Mouse (Mus musculus): ENCODE measurements around the gene Gucy2c. TPM values are rescaled to one million over a fixed set of nuclear protein-coding genes. Genes with fewer than 3 reads are reported as not detected.

Gene Gucy2c
- total and polyA plus RNA-seq, 2 experiments from 2014 or later, result not detected

GRCm38 (mm10) chr6:136723171-136723570 lies 58.4 kb downstream of the Gucy2c start:
- Histone ChIP-seq H3K9me3 (replicated peaks; ENCODE audit: control insufficient read depth, low read length) (no peaks in the 10 kb centered on the region), H3K27me3 (ENCODE audit: control insufficient read depth, insufficient read depth, low read length) (no peaks in the 10 kb centered on the region), H3K4me1 (ENCODE audit: control insufficient read depth, insufficient read depth) (no peaks in the 10 kb centered on the region), H3K27ac (ENCODE audit: low read depth) (no peak overlapping the region), H3K4me3 (ENCODE audit: low read depth, low read length) (no peak overlapping the region), H3K9ac (replicated peaks; ENCODE audit: low read depth, low read length) (no peak overlapping the region), H3K36me3 (replicated peaks; ENCODE audit: control insufficient read depth, insufficient read depth, low read length) (no peaks in the 10 kb centered on the region), H3K4me2 (ENCODE audit: low read depth, low read length) (no peak overlapping the region)
- DNase-seq (ENCODE audit: low spot score) (no peak), ATAC-seq (ENCODE audit: insufficient read depth, low read depth) (no peak)
- 69% methylated on average over 3 of the region's 3 CpGs for WGBS
- TF ChIP-seq CTCF (IDR thresholded peaks at IDR 0.05; ENCODE audit: low read depth) (no peak), EP300 (IDR thresholded peaks at IDR 0.05; ENCODE audit: low read depth) (no peak)

GRCm38 (mm10) chr6:136722565-136722964 lies 59.0 kb downstream of the Gucy2c start:
- no peaks in the 10 kb centered on the region for H3K27me3 ChIP-seq (ENCODE audit: control insufficient read depth, insufficient read depth, low read length)
- TF ChIP-seq EP300 (IDR thresholded peaks at IDR 0.05; ENCODE audit: low read depth) (no peak), CTCF (IDR thresholded peaks at IDR 0.05; ENCODE audit: low read depth) (no peak)
- no peak overlapping the region for H3K4me3 ChIP-seq (ENCODE audit: low read depth, low read length)
- H3K9ac ChIP-seq (replicated peaks; ENCODE audit: low read depth, low read length), result no peak overlapping the region
- 86% methylated on average over 7 of the region's 7 CpGs for WGBS
- ATAC-seq (ENCODE audit: insufficient read depth, low read depth), result no peak
- no peak for DNase-seq (ENCODE audit: low spot score)
- no peaks in the 10 kb centered on the region for H3K36me3 ChIP-seq (replicated peaks; ENCODE audit: control insufficient read depth, insufficient read depth, low read length)
- no peak overlapping the region for H3K27ac ChIP-seq (ENCODE audit: low read depth)
- no peak overlapping the region for H3K4me2 ChIP-seq (ENCODE audit: low read depth, low read length)
- H3K9me3 ChIP-seq (replicated peaks; ENCODE audit: control insufficient read depth, low read length), result no peaks in the 10 kb centered on the region
- no peaks in the 10 kb centered on the region for H3K4me1 ChIP-seq (ENCODE audit: control insufficient read depth, insufficient read depth)

- ATAC-seq (ENCODE audit: insufficient read depth, low read depth) (no peak; the same call in 1 of the 2 replicates), DNase-seq (ENCODE audit: low spot score) (peak; percentile 65)
- Histone ChIP-seq H3K4me3 (ENCODE audit: low read depth, low read length) (no peak overlapping the region), H3K27ac (ENCODE audit: low read depth) (no peak overlapping the region), H3K9ac (replicated peaks; ENCODE audit: low read depth, low read length) (no peak overlapping the region), H3K4me2 (ENCODE audit: low read depth, low read length) (no peak overlapping the region), H3K4me1 (ENCODE audit: control insufficient read depth, insufficient read depth) (no peaks in the 10 kb centered on the region), H3K9me3 (replicated peaks; ENCODE audit: control insufficient read depth, low read length) (no peaks in the 10 kb centered on the region), H3K27me3 (ENCODE audit: control insufficient read depth, insufficient read depth, low read length) (no peaks in the 10 kb centered on the region), H3K36me3 (replicated peaks; ENCODE audit: control insufficient read depth, insufficient read depth, low read length) (no peaks in the 10 kb centered on the region)
- 42% methylated on average over 6 of the region's 6 CpGs for WGBS
- TF ChIP-seq CTCF (IDR thresholded peaks at IDR 0.05; ENCODE audit: low read depth) (peak; percentile 87), EP300 (IDR thresholded peaks at IDR 0.05; ENCODE audit: low read depth) (no peak)
Observed at GRCm38 (mm10) chr6:136721925-136722324, 59.6 kb downstream of the Gucy2c start.

DNA sequence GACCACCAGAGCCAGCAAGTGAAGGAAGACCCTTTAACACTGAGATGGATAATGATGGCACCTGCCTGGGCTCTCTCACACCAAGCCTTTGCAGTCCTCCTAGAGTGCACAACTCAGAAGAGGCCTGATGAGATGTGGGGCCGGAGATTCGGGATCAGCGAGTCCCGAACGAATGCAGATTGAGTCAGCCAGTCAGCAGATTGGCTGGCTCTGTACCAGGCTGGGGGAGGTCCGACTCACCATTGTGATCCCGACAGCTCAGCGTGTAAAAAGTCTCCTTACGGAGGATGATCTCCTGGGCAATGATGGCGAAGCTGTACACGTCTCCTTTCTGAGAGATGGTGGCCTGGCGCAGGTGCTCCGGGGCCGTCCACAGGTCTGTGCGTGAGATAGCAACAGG lies 61.1 kb downstream of the Gucy2c start:
- Histone ChIP-seq H3K4me1 (ENCODE audit: control insufficient read depth, insufficient read depth) (no peaks in the 10 kb centered on the region), H3K4me2 (ENCODE audit: low read depth, low read length) (no peak overlapping the region), H3K9me3 (replicated peaks; ENCODE audit: control insufficient read depth, low read length) (no peaks in the 10 kb centered on the region), H3K27ac (ENCODE audit: low read depth) (no peak overlapping the region), H3K4me3 (ENCODE audit: low read depth, low read length) (no peak overlapping the region), H3K27me3 (ENCODE audit: control insufficient read depth, insufficient read depth, low read length) (no peaks in the 10 kb centered on the region), H3K9ac (replicated peaks; ENCODE audit: low read depth, low read length) (no peak overlapping the region), H3K36me3 (replicated peaks; ENCODE audit: control insufficient read depth, insufficient read depth, low read length) (no peaks in the 10 kb centered on the region)
- TF ChIP-seq CTCF (IDR thresholded peaks at IDR 0.05; ENCODE audit: low read depth), result no peak
- no peak for TF ChIP-seq EP300 (IDR thresholded peaks at IDR 0.05; ENCODE audit: low read depth)
- no peak for ATAC-seq (ENCODE audit: insufficient read depth, low read depth)
- DNase-seq (ENCODE audit: low spot score), result no peak
- WGBS, result 80% methylated on average over 15 of the region's 15 CpGs

DNA sequence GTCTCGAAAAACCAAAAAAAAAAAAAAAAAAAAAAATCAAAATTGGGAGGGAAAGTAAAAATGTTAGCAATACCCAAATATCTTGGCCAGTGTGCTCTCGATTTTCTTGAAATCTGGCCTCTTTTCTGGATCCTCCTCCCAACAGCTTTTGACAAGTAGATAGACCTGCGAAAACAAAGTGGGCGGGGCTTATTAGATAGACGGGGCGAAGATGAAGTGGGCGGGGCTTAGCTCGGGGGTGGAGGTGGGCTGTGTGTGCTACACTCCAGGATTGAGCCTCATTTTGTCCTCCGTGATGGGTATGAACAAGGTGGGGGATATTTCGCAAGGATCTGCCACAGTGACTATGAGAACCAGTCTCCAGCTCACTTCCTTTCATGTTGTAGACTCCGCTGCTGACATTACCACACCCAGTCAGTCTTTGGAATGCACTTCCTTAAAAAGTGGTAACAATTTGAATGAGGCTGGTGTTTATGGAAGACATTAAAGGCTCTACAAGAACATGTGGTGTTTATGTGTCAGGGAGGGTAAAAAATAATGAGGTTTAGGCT lies 65.6 kb downstream of the Gucy2c start:
- no peak overlapping the region for H3K4me3 ChIP-seq (ENCODE audit: low read depth, low read length)
- no peaks in the 10 kb centered on the region for H3K27me3 ChIP-seq (ENCODE audit: control insufficient read depth, insufficient read depth, low read length)
- TF ChIP-seq EP300 (IDR thresholded peaks at IDR 0.05; ENCODE audit: low read depth) (no peak), CTCF (IDR thresholded peaks at IDR 0.05; ENCODE audit: low read depth) (no peak)
- no peak overlapping the region for H3K9ac ChIP-seq (replicated peaks; ENCODE audit: low read depth, low read length)
- H3K4me2 ChIP-seq (ENCODE audit: low read depth, low read length), result no peak overlapping the region
- DNase-seq (ENCODE audit: low spot score) (no peak), ATAC-seq (ENCODE audit: insufficient read depth, low read depth) (no peak)
- no peaks in the 10 kb centered on the region for H3K4me1 ChIP-seq (ENCODE audit: control insufficient read depth, insufficient read depth)
- no peaks in the 10 kb centered on the region for H3K9me3 ChIP-seq (replicated peaks; ENCODE audit: control insufficient read depth, low read length)
- no peaks in the 10 kb centered on the region for H3K36me3 ChIP-seq (replicated peaks; ENCODE audit: control insufficient read depth, insufficient read depth, low read length)
- no peak overlapping the region for H3K27ac ChIP-seq (ENCODE audit: low read depth)
- 76% methylated on average over 10 of the region's 11 CpGs for whole genome bisulfite sequencing

DNA sequence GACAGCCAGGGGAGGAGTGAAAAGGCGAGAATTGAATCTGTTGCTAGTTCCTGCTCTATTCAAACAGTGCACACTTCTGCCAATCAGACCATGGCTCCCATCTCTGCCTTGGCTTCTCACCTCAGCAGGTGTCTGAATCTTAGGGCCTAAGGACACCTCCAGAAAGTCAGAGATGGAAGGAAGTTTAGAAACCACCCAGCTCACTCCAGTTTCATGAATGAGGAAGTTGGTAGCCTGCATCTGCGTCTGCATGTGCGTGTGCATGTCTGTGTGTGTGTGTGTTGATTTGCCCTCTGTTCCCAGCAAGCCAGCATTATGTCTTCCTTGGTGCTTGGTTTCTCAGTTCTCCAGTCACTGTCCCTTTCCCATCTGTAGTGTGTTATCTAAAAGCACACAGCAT lies 67.5 kb downstream of the Gucy2c start:
- DNase-seq (ENCODE audit: low spot score), result no peak
- no peak for ATAC-seq (ENCODE audit: insufficient read depth, low read depth)
- Histone ChIP-seq H3K4me1 (ENCODE audit: control insufficient read depth, insufficient read depth) (no peaks in the 10 kb centered on the region), H3K4me2 (ENCODE audit: low read depth, low read length) (no peak overlapping the region), H3K27ac (ENCODE audit: low read depth) (no peak overlapping the region), H3K36me3 (replicated peaks; ENCODE audit: control insufficient read depth, insufficient read depth, low read length) (no peaks in the 10 kb centered on the region), H3K27me3 (ENCODE audit: control insufficient read depth, insufficient read depth, low read length) (no peaks in the 10 kb centered on the region), H3K9ac (replicated peaks; ENCODE audit: low read depth, low read length) (no peak overlapping the region), H3K4me3 (ENCODE audit: low read depth, low read length) (no peak overlapping the region), H3K9me3 (replicated peaks; ENCODE audit: control insufficient read depth, low read length) (no peaks in the 10 kb centered on the region)
- TF ChIP-seq EP300 (IDR thresholded peaks at IDR 0.05; ENCODE audit: low read depth), result no peak
- no peak for TF ChIP-seq CTCF (IDR thresholded peaks at IDR 0.05; ENCODE audit: low read depth)
- WGBS, result 73% methylated on average over 3 of the region's 3 CpGs

All from heart, postnatal 0 days (tissue).